Mouse (Mus musculus) intestine, embryonic 15.5 days (tissue): Measurements from ENCODE around the gene Btd. TPM values are rescaled to one million over a fixed set of nuclear protein-coding genes. Genes with fewer than 3 reads are reported as not detected.

Experiments used
- ATAC-seq: fragments of 200-750 bp; cut with Nextera tagmentation; 2 replicates; pipeline ENCODE4 v1.8.0; 2017; ENCODE audit warnings: moderate TSS enrichment, moderate library complexity
- H3K27ac ChIP-seq: fragments of 300-500 bp; sonication (generic); 2 replicates; pipeline ENCODE4 v1.5.1; 2015; ENCODE audit warnings: mild to moderate bottlenecking, inconsistent platforms
- H3K27me3 ChIP-seq: fragments of 300-500 bp; sonication (generic); replicated peaks from 2 replicates; pipeline ENCODE4 v1.6.1; 2015; ENCODE audit warnings: inconsistent platforms
- H3K36me3 ChIP-seq: fragments of 300-500 bp; sonication (generic); 2 replicates; pipeline ENCODE4 v1.6.1; 2015; ENCODE audit warnings: inconsistent platforms
- H3K4me1 ChIP-seq: fragments of 300-500 bp; sonication (generic); replicated peaks from 2 replicates; pipeline ENCODE4 v1.6.1; 2015; ENCODE audit warnings: inconsistent platforms
- H3K4me2 ChIP-seq: fragments of 300-500 bp; sonication (generic); replicated peaks from 2 replicates; pipeline ENCODE4 v1.6.1; 2015; ENCODE audit warnings: mild to moderate bottlenecking, inconsistent platforms
- H3K4me3 ChIP-seq: fragments of 300-500 bp; sonication (generic); replicated peaks from 2 replicates; pipeline ENCODE4 v1.5.1; 2015; ENCODE audit warnings: inconsistent platforms
- H3K9ac ChIP-seq: fragments of 300-500 bp; sonication (generic); 2 replicates; pipeline ENCODE4 v1.6.1; 2015; ENCODE audit warnings: inconsistent platforms
- H3K9me3 ChIP-seq: fragments of 300-500 bp; sonication (generic); 2 replicates; pipeline ENCODE4 v1.6.1; 2016; ENCODE audit warnings: inconsistent platforms
- WGBS: fragments of 180-500 bp; shearing (Covaris S2); methylation state at CpG from one replicate; pipeline ENCODE4 v1.1.7; 2015; 5-methylcytosine and 5-hydroxymethylcytosine counted together
- polyA plus RNA-seq: library from polyadenylated mRNA; unstranded; fragments of >200 nt; fragmentation: Nextera tagmentation; extraction: Ambion mirVana; gene quantifications from 2 replicates; pipeline ENCODE4 v1.2.1, GENCODE M21; 2015

Btd gene
- polyA plus RNA-seq, 1 experiment from 2014 or later = 27.6 TPM

- no peak overlapping the region for H3K4me2 ChIP-seq
- ATAC-seq = no peak
- no peaks in the 10 kb centered on the region for H3K27me3 ChIP-seq
- H3K9ac ChIP-seq = no peak overlapping the region
- no peak overlapping the region for H3K4me3 ChIP-seq
- H3K27ac ChIP-seq = no peak overlapping the region
- WGBS = 66% methylated on average over 10 of the region's 10 CpGs
- peaks cover 10% of the 10 kb centered on the region for H3K4me1 ChIP-seq
- no peaks in the 10 kb centered on the region for H3K9me3 ChIP-seq
- H3K36me3 ChIP-seq = no peaks in the 10 kb centered on the region
Observed at GRCm38 (mm10) chr14:31671635-31672320, 30.9 kb downstream of the Btd start.

- WGBS = 93% methylated on average over 3 of the region's 3 CpGs
- ATAC-seq = no peak
- H3K27ac ChIP-seq = no peak overlapping the region
- H3K4me1 ChIP-seq = no peaks in the 10 kb centered on the region
- no peaks in the 10 kb centered on the region for H3K9me3 ChIP-seq
- no peak overlapping the region for H3K4me2 ChIP-seq
- H3K4me3 ChIP-seq = no peak overlapping the region
- H3K9ac ChIP-seq = no peak overlapping the region
- H3K27me3 ChIP-seq = no peaks in the 10 kb centered on the region
- H3K36me3 ChIP-seq = no peaks in the 10 kb centered on the region
Observed at GRCm38 (mm10) chr14:31680656-31681055, 39.8 kb downstream of the Btd start.

GRCm38 (mm10) chr14:31681291-31681690, 40.5 kb downstream of the Btd start:
- Histone ChIP-seq H3K36me3 (no peaks in the 10 kb centered on the region), H3K27ac (no peak overlapping the region), H3K4me2 (no peak overlapping the region), H3K4me3 (no peak overlapping the region), H3K9me3 (no peaks in the 10 kb centered on the region), H3K4me1 (no peaks in the 10 kb centered on the region), H3K27me3 (no peaks in the 10 kb centered on the region), H3K9ac (no peak overlapping the region)
- ATAC-seq = no peak
- WGBS = 80% methylated on average over 9 of the region's 9 CpGs

GRCm38 (mm10) chr14:31681931-31682555, 41.2 kb downstream of the Btd start:
- Histone ChIP-seq H3K4me2 (no peak overlapping the region), H3K4me1 (no peaks in the 10 kb centered on the region), H3K27ac (no peak overlapping the region), H3K4me3 (no peak overlapping the region), H3K9ac (no peak overlapping the region), H3K36me3 (no peaks in the 10 kb centered on the region), H3K9me3 (no peaks in the 10 kb centered on the region), H3K27me3 (no peaks in the 10 kb centered on the region)
- WGBS = 51% methylated on average over 5 of the region's 5 CpGs
- ATAC-seq = no peak

- no peak for ATAC-seq
- no peak overlapping the region for H3K9ac ChIP-seq
- H3K4me2 ChIP-seq = no peak overlapping the region
- H3K27ac ChIP-seq = no peak overlapping the region
- H3K9me3 ChIP-seq = no peaks in the 10 kb centered on the region
- no peak overlapping the region for H3K4me3 ChIP-seq
- WGBS = 80% methylated on average over 2 of the region's 2 CpGs
- no peaks in the 10 kb centered on the region for H3K27me3 ChIP-seq
- no peaks in the 10 kb centered on the region for H3K36me3 ChIP-seq
- H3K4me1 ChIP-seq = no peaks in the 10 kb centered on the region
Observed at GRCm38 (mm10) chr14:31683610-31684009, 42.8 kb downstream of the Btd start.

- Histone ChIP-seq H3K4me2 (no peak overlapping the region), H3K4me3 (no peak overlapping the region), H3K4me1 (no peaks in the 10 kb centered on the region), H3K27me3 (no peaks in the 10 kb centered on the region), H3K9me3 (no peaks in the 10 kb centered on the region), H3K9ac (no peak overlapping the region), H3K27ac (no peak overlapping the region), H3K36me3 (no peaks in the 10 kb centered on the region)
- 63% methylated on average over 7 of the region's 7 CpGs for WGBS
- ATAC-seq = no peak
Observed at GRCm38 (mm10) chr14:31684343-31685040, 43.7 kb downstream of the Btd start.

- ATAC-seq = no peak
- H3K9me3 ChIP-seq = no peaks in the 10 kb centered on the region
- H3K36me3 ChIP-seq = no peaks in the 10 kb centered on the region
- WGBS = 90% methylated on average over 10 of the region's 10 CpGs
- no peak overlapping the region for H3K4me3 ChIP-seq
- H3K27ac ChIP-seq = no peak overlapping the region
- H3K4me2 ChIP-seq = no peak overlapping the region
- H3K4me1 ChIP-seq = no peaks in the 10 kb centered on the region
- no peaks in the 10 kb centered on the region for H3K27me3 ChIP-seq
- H3K9ac ChIP-seq = no peak overlapping the region
Observed at GRCm38 (mm10) chr14:31685680-31686079, 44.9 kb downstream of the Btd start.

- Histone ChIP-seq H3K36me3 (no peaks in the 10 kb centered on the region), H3K4me2 (no peak overlapping the region), H3K27me3 (no peaks in the 10 kb centered on the region), H3K27ac (no peak overlapping the region), H3K4me1 (no peaks in the 10 kb centered on the region), H3K9ac (no peak overlapping the region), H3K4me3 (no peak overlapping the region), H3K9me3 (no peaks in the 10 kb centered on the region)
- ATAC-seq = no peak
- WGBS = 96% methylated on average over 1 of the region's 1 CpGs
Observed at GRCm38 (mm10) chr14:31686231-31686630, 45.4 kb downstream of the Btd start.

- no peak overlapping the region for H3K9ac ChIP-seq
- WGBS = 86% methylated on average over 6 of the region's 6 CpGs
- no peaks in the 10 kb centered on the region for H3K9me3 ChIP-seq
- no peak overlapping the region for H3K4me2 ChIP-seq
- 0 out of 2 replicates have a peak, but pooled peaks cover 2% of the 10 kb centered on the region for H3K36me3 ChIP-seq
- H3K4me3 ChIP-seq = no peak overlapping the region
- ATAC-seq = no peak
- H3K4me1 ChIP-seq = no peaks in the 10 kb centered on the region
- H3K27ac ChIP-seq = no peak overlapping the region
- H3K27me3 ChIP-seq = no peaks in the 10 kb centered on the region
Observed at GRCm38 (mm10) chr14:31692536-31692935, 51.7 kb downstream of the Btd start.

GRCm38 (mm10) chr14:31696206-31696984, 55.6 kb downstream of the Btd start:
- Histone ChIP-seq H3K9ac (no peak overlapping the region), H3K4me3 (no peak overlapping the region), H3K4me2 (no peak overlapping the region), H3K36me3 (0 out of 2 replicates have a peak, but pooled peaks cover 5% of the 10 kb centered on the region), H3K9me3 (no peaks in the 10 kb centered on the region), H3K4me1 (no peaks in the 10 kb centered on the region), H3K27ac (no peak overlapping the region), H3K27me3 (no peaks in the 10 kb centered on the region)
- 82% methylated on average over 9 of the region's 9 CpGs for WGBS
- ATAC-seq = no peak

- ATAC-seq = no peak
- 82% methylated on average over 3 of the region's 3 CpGs for WGBS
- H3K27ac ChIP-seq = no peak overlapping the region
- no peaks in the 10 kb centered on the region for H3K4me1 ChIP-seq
- H3K4me3 ChIP-seq = no peak overlapping the region
- H3K9me3 ChIP-seq = no peaks in the 10 kb centered on the region
- no peak overlapping the region for H3K4me2 ChIP-seq
- H3K36me3 ChIP-seq = peaks cover 5% of the 10 kb centered on the region; the same call in 1 of the 2 replicates
- no peaks in the 10 kb centered on the region for H3K27me3 ChIP-seq
- H3K9ac ChIP-seq = no peak overlapping the region
Observed at GRCm38 (mm10) chr14:31696985-31697303, 56.1 kb downstream of the Btd start.

- Histone ChIP-seq H3K4me1 (no peaks in the 10 kb centered on the region), H3K9me3 (no peaks in the 10 kb centered on the region), H3K36me3 (peaks cover 5% of the 10 kb centered on the region; the same call in 1 of the 2 replicates), H3K4me2 (no peak overlapping the region), H3K4me3 (no peak overlapping the region), H3K9ac (no peak overlapping the region), H3K27me3 (no peaks in the 10 kb centered on the region), H3K27ac (no peak overlapping the region)
- WGBS = 81% methylated on average over 3 of the region's 3 CpGs
- ATAC-seq = no peak
Observed at GRCm38 (mm10) chr14:31697346-31697745, 56.5 kb downstream of the Btd start.
